16 mouse cellular contexts compared by ENCODE assay signal in the genomic region with DNA sequence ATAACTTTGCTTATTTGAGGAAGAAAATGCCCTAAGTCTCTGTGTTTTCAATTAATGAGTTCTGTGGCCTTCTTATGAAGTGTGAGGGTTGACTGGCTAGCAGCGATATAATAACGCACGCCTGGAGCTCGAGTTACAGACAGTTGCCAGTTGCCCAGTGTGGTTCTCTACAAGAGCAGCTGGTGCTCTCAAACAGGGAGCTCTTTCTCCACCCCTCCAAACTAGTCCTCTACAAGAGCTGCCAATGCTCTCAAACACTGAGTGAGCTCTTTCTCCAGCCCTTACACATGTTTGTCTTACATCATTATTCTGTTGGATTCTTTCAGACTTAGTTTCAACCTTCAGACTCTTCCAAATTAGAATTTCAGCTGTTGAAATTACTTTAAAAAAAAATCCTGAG. TPM values are rescaled to one million over a fixed set of nuclear protein-coding genes. Genes with fewer than 3 reads are reported as not detected.
DNase-seq lines count a peak whose midpoint lies in the region; ATAC-seq and TF ChIP-seq lines count a peak whose summit lies in the region.
"Had no signal": no experiment of that assay in that cellular context is flagged by ENCODE, and none has a peak within 500 bp of the region (broad histone marks: within the 10 kb centered on the region; RNA-seq: fewer than 3 reads in every experiment).

No protein-coding gene starts in this region.

- peak overlapping the region; percentile 46 for H3K27ac ChIP-seq in gastrocnemius, adult 2 months
- H3K27ac ChIP-seq in cerebellum, adult 2 months (ENCODE audit: insufficient read depth, low read length) = no peak overlapping the region
- H3K27ac ChIP-seq: hindbrain, embryonic 15.5 days; midbrain, embryonic 12.5 days; neural tube, embryonic 13.5 days had no signal

- ATAC-seq in megakaryocyte progenitor cell, adult 5-6 weeks (replicated peaks; ENCODE audit: poor library complexity) = no peak
- ATAC-seq: Patski had no signal

- TF ChIP-seq CTCF in gastrocnemius, adult 2 months (IDR thresholded peaks at IDR 0.05) = no peak
- no peak for TF ChIP-seq CTCF in cerebellum, adult 2 months (IDR thresholded peaks at IDR 0.05; ENCODE audit: borderline replicate concordance, insufficient read depth, low read depth, low read length)

- peaks cover 2% of the 10 kb centered on the region; the same call in 1 of the 2 replicates for H3K4me1 ChIP-seq in cerebellum, adult 2 months (ENCODE audit: control insufficient read depth, insufficient read depth, low read length)
- H3K4me1 ChIP-seq: hindbrain, embryonic 15.5 days; midbrain, embryonic 12.5 days; neural tube, embryonic 13.5 days had no signal

- peak; percentile 61 for DNase-seq in gastrocnemius, adult 2 months
- no peak for DNase-seq in gastrocnemius, postnatal 4 days (ENCODE audit: low spot score in 2 of 2)
- DNase-seq in NIH3T3 (ENCODE audit: low read depth) = peak; percentile 8
- peak; percentile 22 to 54 for DNase-seq in cerebellum, adult 2 months
- peak; percentile 34 for DNase-seq in gastrocnemius, postnatal 14 days
- no peak for DNase-seq in right cerebral cortex, postnatal 14 days
- DNase-seq: adrenal gland, adult 8-10 months; liver, postnatal 0 days; thymus, adult 2 months had no signal

- no peak overlapping the region for H3K4me3 ChIP-seq in gastrocnemius, adult 2 months
- no peak overlapping the region for H3K4me3 ChIP-seq in cerebellum, adult 2 months (replicated peaks; ENCODE audit: insufficient read depth, low read depth, low read length)
- H3K4me3 ChIP-seq: hindbrain, embryonic 15.5 days; midbrain, embryonic 12.5 days; neural tube, embryonic 13.5 days had no signal

- TF ChIP-seq POLR2A in cerebellum, adult 2 months (IDR thresholded peaks at IDR 0.05; ENCODE audit: borderline replicate concordance, insufficient read depth, low read length) = no peak

- intact Hi-C loops in gastrocnemius, adult 2 months (cut with DNase I) = no loop called here
- intact Hi-C loops in gastrocnemius, postnatal 14 days (cut with DNase I; ENCODE audit: low total_unique reads) = no loop called here

- no peaks in the 10 kb centered on the region for H3K27me3 ChIP-seq in cerebellum, adult 2 months (ENCODE audit: control insufficient read depth, insufficient read depth, low read length)
- H3K27me3 ChIP-seq: hindbrain, embryonic 15.5 days; midbrain, embryonic 12.5 days; neural tube, embryonic 13.5 days had no signal

- 2% methylated on average over 4 of the region's 4 CpGs for WGBS in cerebellum, adult 2 months

RNA-seq across cellular contexts. Expression of gene Ephx4, which starts 8.8 kb away (rescaled TPM):
- total RNA-seq in gastrocnemius, adult 2 months (2021) = under 1 TPM; 0.67 to 0.99 TPM
- total RNA-seq in gastrocnemius, postnatal 4 days (2021) = 1 to 10 TPM; 3.5 to 4.2 TPM
- 34.8 and 36.4 TPM in 2 replicates for polyA plus RNA-seq in cerebellum, adult 2 months (2012; rRNA removed)
- 1 to 10 TPM; 1.4 to 1.7 TPM for total RNA-seq in gastrocnemius, postnatal 14 days (2021)
- not detected in 2 replicates for total RNA-seq in megakaryocyte progenitor cell, adult 5-6 weeks (2015)
- total RNA-seq in megakaryocyte progenitor cell, adult 5-6 weeks (2017) = not detected in 2 replicates

RNA-seq across cellular contexts. Expression of gene Lpcat2b, which starts 20.0 kb away (rescaled TPM):
- total RNA-seq in gastrocnemius, adult 2 months (2021) = not detected
- not detected for total RNA-seq in gastrocnemius, postnatal 4 days (2021)
- 0.05 and 0.06 TPM in 2 replicates for polyA plus RNA-seq in cerebellum, adult 2 months (2012; rRNA removed)
- total RNA-seq in gastrocnemius, postnatal 14 days (2021) = not detected
- not detected in 2 replicates for total RNA-seq in megakaryocyte progenitor cell, adult 5-6 weeks (2015)
- not detected in 2 replicates for total RNA-seq in megakaryocyte progenitor cell, adult 5-6 weeks (2017)
- total RNA-seq: adrenal gland, adult 8-10 months had no signal
- polyA plus RNA-seq: heart, embryonic 16.5 days; hindbrain, embryonic 15.5 days; kidney, embryonic 14.5 days; liver, postnatal 0 days; midbrain, embryonic 12.5 days; neural tube, embryonic 13.5 days; Patski had no signal

RNA-seq across cellular contexts. Expression of gene Btbd8, which starts 26.5 kb away (rescaled TPM):
- 1 to 10 TPM; 5.5 to 8.5 TPM for total RNA-seq in gastrocnemius, adult 2 months (2021)
- total RNA-seq in gastrocnemius, postnatal 4 days (2021) = 10 to 100 TPM; 14.1 to 15.6 TPM
- polyA plus RNA-seq in cerebellum, adult 2 months (2012; rRNA removed) = 32.9 and 33.6 TPM in 2 replicates
- total RNA-seq in gastrocnemius, postnatal 14 days (2021) = 10 to 100 TPM in 1 of 2 experiments, 1 to 10 TPM in 1; 9.8 to 16.1 TPM
- total RNA-seq in megakaryocyte progenitor cell, adult 5-6 weeks (2015) = 4.4 and 6.7 TPM in 2 replicates
- total RNA-seq in megakaryocyte progenitor cell, adult 5-6 weeks (2017) = 5.5 and 6.1 TPM in 2 replicates

Comparison
In these comparisons a context has a peak if more than half of its experiments do, and no peak if none do; other contexts are left out.
1. DNase-seq: peak in gastrocnemius, adult 2 months (single experiment), NIH3T3 (single experiment), cerebellum, adult 2 months (2 of 2) and gastrocnemius, postnatal 14 days (single experiment); none in gastrocnemius, postnatal 4 days (0 of 2) and right cerebral cortex, postnatal 14 days (single experiment).